Mouse (Mus musculus) hindbrain, embryonic 14.5 days (tissue): ENCODE data around the gene Hlx. TPM values are rescaled to one million over a fixed set of nuclear protein-coding genes. Genes with fewer than 3 reads are reported as not detected.

Experiments used
- ATAC-seq: fragments of 200-750 bp; cut with Nextera tagmentation; 2 replicates; pipeline ENCODE4 v1.8.0; 2017; ENCODE audit warnings: moderate number of reproducible peaks, mild to moderate bottlenecking, moderate TSS enrichment, moderate library complexity; ENCODE audit not compliant: low FRiP score
- DNase-seq: peaks from one replicate; pipeline ENCODE4 v3.0.0-alpha.2; 2015; ENCODE audit warnings: low spot score
- H3K27ac ChIP-seq: fragments of 300-500 bp; sonication (generic); 2 replicates; pipeline ENCODE4 v1.5.1; 2014; ENCODE audit warnings: mild to moderate bottlenecking, moderate library complexity
- H3K27me3 ChIP-seq: fragments of 300-500 bp; sonication (generic); 2 replicates; pipeline ENCODE4 v1.6.1; 2014; ENCODE audit warnings: mild to moderate bottlenecking, low read length, mixed read lengths; ENCODE audit not compliant: control insufficient read depth, insufficient read depth
- H3K36me3 ChIP-seq: fragments of 300-500 bp; sonication (generic); replicated peaks from 2 replicates; pipeline ENCODE4 v1.6.1; 2014; ENCODE audit not compliant: control insufficient read depth, insufficient read depth
- H3K4me1 ChIP-seq: fragments of 300-500 bp; sonication (generic); replicated peaks from 2 replicates; pipeline ENCODE4 v1.6.1; 2014; ENCODE audit warnings: antibody characterized with exemption, low read length, mixed read lengths; ENCODE audit not compliant: control insufficient read depth, insufficient read depth
- H3K4me2 ChIP-seq: fragments of 300-500 bp; sonication (generic); replicated peaks from 2 replicates; pipeline ENCODE4 v1.6.1; 2014; ENCODE audit warnings: mild to moderate bottlenecking, moderate library complexity
- H3K4me3 ChIP-seq: fragments of 300-500 bp; sonication (generic); replicated peaks from 2 replicates; pipeline ENCODE4 v1.5.1; 2014; ENCODE audit warnings: mild to moderate bottlenecking, low read length
- H3K9ac ChIP-seq: fragments of 300-500 bp; sonication (generic); 2 replicates; pipeline ENCODE4 v1.6.1; 2014
- H3K9me3 ChIP-seq: fragments of 300-500 bp; sonication (generic); 2 replicates; pipeline ENCODE4 v1.6.1; 2016; ENCODE audit warnings: low read length; ENCODE audit not compliant: control insufficient read depth
- WGBS: fragments of 180-500 bp; shearing (Covaris S2); extraction: QIAGEN DNeasy Blood & Tissue Kit; methylation state at CpG from one replicate; pipeline ENCODE4 v1.1.7; 2014; 5-methylcytosine and 5-hydroxymethylcytosine counted together
- polyA plus RNA-seq: library from polyadenylated mRNA; unstranded; fragments of >200 nt; fragmentation: Nextera tagmentation; extraction: Ambion mirVana; gene quantifications from 2 replicates; pipeline ENCODE4 v1.2.1, GENCODE M21; 2014

Gene Hlx
- polyA plus RNA-seq, 1 experiment from 2014 or later = 2.0 TPM

DNA sequence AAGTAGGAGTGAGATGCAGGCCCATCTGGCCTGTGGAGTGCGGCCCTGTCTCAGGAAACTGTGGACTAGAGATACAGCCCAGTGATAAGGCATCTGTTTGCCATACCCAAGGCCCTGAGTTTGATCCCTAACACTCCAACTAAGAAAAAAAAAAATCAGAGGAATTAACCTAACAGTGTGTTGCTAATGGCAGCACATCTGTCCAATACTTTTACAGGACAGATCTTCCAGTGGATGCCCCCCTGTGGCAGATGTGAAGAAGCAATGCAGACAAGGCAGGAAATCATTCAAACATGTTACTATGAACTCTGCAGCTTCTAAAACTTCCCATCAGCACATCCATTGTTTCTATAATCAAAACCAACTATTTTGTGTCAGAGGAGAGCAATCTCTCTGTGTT is 33.1 kb downstream of the Hlx start:
- H3K9ac ChIP-seq = no peak overlapping the region
- no peaks in the 10 kb centered on the region for H3K9me3 ChIP-seq
- ATAC-seq = no peak
- WGBS = 100% methylated on average over 1 of the region's 1 CpGs
- H3K4me1 ChIP-seq = no peaks in the 10 kb centered on the region
- H3K4me3 ChIP-seq = no peak overlapping the region
- no peak overlapping the region for H3K4me2 ChIP-seq
- H3K36me3 ChIP-seq = no peaks in the 10 kb centered on the region
- no peaks in the 10 kb centered on the region for H3K27me3 ChIP-seq
- no peak for DNase-seq
- no peak overlapping the region for H3K27ac ChIP-seq

DNA sequence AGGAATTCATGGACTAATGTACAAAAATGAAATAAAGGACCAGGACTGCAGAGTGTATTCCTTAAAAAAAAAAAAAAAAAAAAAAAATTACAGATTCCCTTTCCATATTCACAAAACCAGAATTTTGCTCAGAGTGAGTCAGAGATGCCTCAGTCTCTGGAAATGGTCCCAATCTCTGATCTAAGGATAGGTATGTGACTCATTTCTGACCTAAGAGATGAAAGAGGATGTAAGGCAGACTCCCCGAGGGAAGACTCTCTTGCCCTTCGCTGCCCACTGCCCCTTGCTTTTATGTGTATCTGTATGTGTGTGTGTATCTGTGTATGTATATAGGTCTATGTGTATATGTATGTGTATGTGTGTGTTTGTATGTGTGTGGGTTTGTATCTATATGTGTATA is 37.0 kb downstream of the Hlx start:
- Histone ChIP-seq H3K27ac (no peak overlapping the region), H3K4me1 (no peaks in the 10 kb centered on the region), H3K27me3 (no peaks in the 10 kb centered on the region), H3K36me3 (no peaks in the 10 kb centered on the region), H3K9ac (no peak overlapping the region), H3K9me3 (no peaks in the 10 kb centered on the region), H3K4me3 (no peak overlapping the region), H3K4me2 (no peak overlapping the region)
- no peak for DNase-seq
- no peak for ATAC-seq
- 88% methylated on average over 2 of the region's 2 CpGs for WGBS

DNA sequence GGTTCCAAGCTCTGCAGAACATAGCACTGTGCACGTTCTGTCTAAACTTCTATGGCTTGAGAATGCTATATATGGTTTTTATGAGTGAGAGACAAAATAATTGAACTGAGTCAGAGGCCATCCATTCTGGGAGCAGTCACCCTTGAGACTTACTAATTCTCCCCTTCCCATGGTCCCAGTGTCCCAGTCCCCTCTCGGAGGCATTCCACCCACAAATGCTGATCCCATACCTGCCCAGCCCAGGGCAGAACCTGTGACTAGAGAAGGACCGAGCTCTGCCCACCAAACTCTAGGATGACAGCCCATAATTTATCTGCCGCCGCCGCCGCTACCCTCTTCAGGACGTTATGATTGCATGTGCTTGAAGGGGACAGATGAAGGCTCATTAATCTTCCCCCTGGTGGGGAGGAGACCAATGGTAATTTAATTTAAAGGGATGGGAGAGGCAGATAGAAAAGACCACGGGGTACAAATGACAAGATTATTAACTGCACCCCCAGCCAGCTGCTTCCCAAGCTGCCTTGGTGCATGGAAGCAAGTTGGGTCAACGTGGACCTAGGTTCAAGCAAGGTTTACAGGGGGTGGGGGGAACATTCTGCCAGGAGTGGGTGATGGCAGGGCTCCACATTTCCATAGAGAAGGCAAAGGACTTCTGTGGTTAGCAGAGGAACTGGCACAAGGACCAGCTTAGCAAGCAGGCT is 40.1 kb downstream of the Hlx start:
- no peaks in the 10 kb centered on the region for H3K4me1 ChIP-seq
- no peak overlapping the region for H3K27ac ChIP-seq
- H3K27me3 ChIP-seq = no peaks in the 10 kb centered on the region
- DNase-seq (no peak), ATAC-seq (no peak; the same call in 1 of the 2 replicates)
- no peaks in the 10 kb centered on the region for H3K9me3 ChIP-seq
- WGBS = 41% methylated on average over 10 of the region's 10 CpGs
- H3K4me2 ChIP-seq = no peak overlapping the region
- no peaks in the 10 kb centered on the region for H3K36me3 ChIP-seq
- H3K4me3 ChIP-seq = no peak overlapping the region
- H3K9ac ChIP-seq = no peak overlapping the region

DNA sequence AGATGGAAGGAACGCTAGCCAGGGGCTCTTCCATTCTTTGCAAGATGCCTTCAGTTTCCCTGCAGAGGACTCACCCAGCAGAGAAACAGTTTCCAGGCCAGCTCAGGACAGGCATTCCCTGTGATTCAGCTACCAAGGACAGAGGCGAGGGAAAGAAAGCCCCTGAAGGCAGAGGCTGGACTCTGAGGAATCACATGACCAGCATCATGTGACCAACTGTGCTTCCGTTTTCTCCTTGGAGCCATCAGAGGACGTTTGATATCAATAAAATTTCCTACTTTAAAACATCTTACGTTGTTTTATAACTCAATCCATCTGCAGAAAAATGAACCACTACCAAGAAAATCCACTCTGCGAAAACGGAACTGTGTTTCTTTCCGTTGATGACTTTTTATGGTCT is 41.2 kb downstream of the Hlx start:
- no peak for DNase-seq
- no peaks in the 10 kb centered on the region for H3K4me1 ChIP-seq
- ATAC-seq = no peak
- 85% methylated on average over 8 of the region's 8 CpGs for WGBS
- H3K36me3 ChIP-seq = no peaks in the 10 kb centered on the region
- no peak overlapping the region for H3K9ac ChIP-seq
- no peak overlapping the region for H3K4me3 ChIP-seq
- H3K27me3 ChIP-seq = no peaks in the 10 kb centered on the region
- no peaks in the 10 kb centered on the region for H3K9me3 ChIP-seq
- no peak overlapping the region for H3K4me2 ChIP-seq
- no peak overlapping the region for H3K27ac ChIP-seq

DNA sequence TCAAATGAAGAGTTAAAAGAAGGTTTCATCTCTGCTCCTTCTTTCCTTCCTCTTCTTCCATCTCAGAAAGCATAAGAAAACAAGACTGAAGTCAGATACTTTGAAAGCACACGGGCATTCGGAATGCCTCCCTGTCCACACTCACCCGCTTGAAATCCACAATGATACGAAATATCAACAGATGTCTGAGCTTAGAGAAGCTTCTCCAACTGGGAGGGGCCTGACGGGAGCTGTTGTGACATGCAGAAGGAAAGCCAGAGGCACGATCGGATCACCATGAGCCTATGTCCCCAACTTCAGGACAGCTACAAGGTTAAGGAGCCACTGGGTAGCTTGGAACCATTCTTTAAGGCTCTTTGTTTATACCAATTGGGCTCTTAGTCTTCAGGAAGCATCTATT is 44.4 kb downstream of the Hlx start:
- 83% methylated on average over 7 of the region's 7 CpGs for WGBS
- Histone ChIP-seq H3K27me3 (no peaks in the 10 kb centered on the region), H3K4me3 (no peak overlapping the region), H3K4me2 (no peak overlapping the region), H3K4me1 (no peaks in the 10 kb centered on the region), H3K9me3 (no peaks in the 10 kb centered on the region), H3K36me3 (no peaks in the 10 kb centered on the region), H3K9ac (no peak overlapping the region), H3K27ac (no peak overlapping the region)
- ATAC-seq (no peak), DNase-seq (no peak)

DNA sequence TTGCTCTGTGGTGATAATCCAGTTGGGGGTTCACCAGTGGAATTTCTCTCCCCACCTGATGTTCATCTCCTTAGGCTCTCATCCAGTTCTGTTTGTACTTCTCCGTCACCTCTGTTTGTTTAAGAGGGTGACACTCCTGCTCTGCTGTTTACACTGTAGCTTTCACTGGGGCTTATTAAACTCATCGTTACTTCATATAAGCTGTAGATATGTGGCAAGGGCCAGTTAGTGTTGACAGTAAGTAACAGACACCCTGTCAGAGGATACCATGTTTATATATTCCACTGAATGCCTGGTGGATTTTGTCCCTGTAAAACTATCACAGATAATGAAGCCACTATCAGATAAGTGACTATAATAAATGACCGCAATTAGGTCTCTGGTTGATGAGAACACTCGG is 44.9 kb downstream of the Hlx start:
- ATAC-seq (no peak), DNase-seq (no peak)
- Histone ChIP-seq H3K9me3 (no peaks in the 10 kb centered on the region), H3K4me2 (no peak overlapping the region), H3K27ac (no peak overlapping the region), H3K36me3 (no peaks in the 10 kb centered on the region), H3K4me3 (no peak overlapping the region), H3K9ac (no peak overlapping the region), H3K27me3 (no peaks in the 10 kb centered on the region), H3K4me1 (no peaks in the 10 kb centered on the region)
- 65% methylated on average over 4 of the region's 4 CpGs for WGBS

DNA sequence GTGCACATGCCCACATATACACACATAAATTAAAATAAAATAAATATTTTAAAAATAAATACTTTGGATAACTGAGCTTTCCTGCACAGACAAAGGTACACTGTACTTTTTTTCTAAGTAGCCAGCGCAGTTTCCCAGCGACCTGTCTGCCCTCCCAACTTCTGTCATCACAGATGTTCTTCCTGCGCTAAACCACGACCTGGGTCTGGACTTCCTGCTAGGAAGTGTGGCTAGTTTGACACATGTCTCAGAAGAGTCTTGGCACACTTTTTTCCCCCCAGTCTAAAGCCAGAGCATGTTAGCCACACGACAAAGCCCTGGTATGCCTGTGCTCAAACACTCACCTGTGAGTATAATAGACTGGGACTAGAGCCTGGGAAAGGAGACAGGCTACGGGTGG is 48.9 kb downstream of the Hlx start:
- H3K9me3 ChIP-seq = no peaks in the 10 kb centered on the region
- DNase-seq = no peak
- no peaks in the 10 kb centered on the region for H3K36me3 ChIP-seq
- no peak overlapping the region for H3K4me3 ChIP-seq
- no peak overlapping the region for H3K9ac ChIP-seq
- ATAC-seq = no peak
- H3K27me3 ChIP-seq = no peaks in the 10 kb centered on the region
- no peak overlapping the region for H3K27ac ChIP-seq
- no peaks in the 10 kb centered on the region for H3K4me1 ChIP-seq
- 83% methylated on average over 6 of the region's 6 CpGs for WGBS
- H3K4me2 ChIP-seq = no peak overlapping the region

DNA sequence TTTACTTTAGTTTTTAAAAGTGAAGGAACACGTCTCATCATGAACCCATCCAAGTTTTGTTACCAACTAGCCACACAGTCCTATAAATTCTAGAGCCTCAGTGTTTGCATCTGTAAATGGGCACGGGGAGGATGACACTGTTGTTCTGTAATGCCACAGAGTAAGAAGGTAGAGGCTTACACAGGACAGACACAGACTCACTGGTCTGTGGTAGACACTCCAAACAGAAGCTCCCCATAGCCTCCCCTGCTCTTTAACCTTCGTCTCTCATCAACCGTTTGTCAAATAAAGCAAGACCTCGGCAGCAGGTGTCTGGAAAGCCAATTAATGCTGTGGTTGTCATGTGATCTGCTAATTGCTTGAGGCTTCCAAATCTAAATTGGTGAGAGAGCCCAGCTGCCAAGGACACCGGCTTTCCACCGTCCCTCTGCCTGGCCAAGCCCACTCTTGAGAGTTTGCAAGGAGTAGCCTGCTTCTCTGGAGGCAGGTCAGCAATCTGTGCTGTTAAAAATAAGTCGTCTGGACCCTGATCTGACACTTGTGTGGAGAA is 52.9 kb downstream of the Hlx start:
- Histone ChIP-seq H3K4me1 (no peaks in the 10 kb centered on the region), H3K27me3 (no peaks in the 10 kb centered on the region), H3K4me2 (no peak overlapping the region), H3K4me3 (no peak overlapping the region), H3K9me3 (no peaks in the 10 kb centered on the region), H3K9ac (no peak overlapping the region), H3K36me3 (no peaks in the 10 kb centered on the region), H3K27ac (no peak overlapping the region)
- ATAC-seq (no peak), DNase-seq (no peak)
- WGBS = 48% methylated on average over 8 of the region's 8 CpGs

DNA sequence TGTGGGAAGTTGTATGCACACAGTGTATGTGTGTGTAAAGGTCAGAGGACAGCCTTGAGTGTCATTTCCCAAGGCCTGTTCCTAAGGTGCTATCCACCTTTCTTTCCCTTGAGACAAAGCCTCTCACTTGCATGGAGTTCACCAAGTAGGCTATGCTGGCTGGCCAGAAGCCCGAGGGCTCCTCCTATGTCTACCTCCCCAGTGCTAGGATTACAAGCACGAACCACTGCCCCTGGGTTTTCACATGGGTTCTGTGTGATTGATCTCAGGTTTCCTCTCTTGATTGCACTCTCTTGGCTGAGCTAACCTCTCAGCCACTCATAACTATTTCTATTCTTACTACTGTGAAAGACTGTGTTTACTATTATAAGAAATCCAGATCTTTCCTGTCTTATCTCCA is 54.8 kb downstream of the Hlx start:
- Histone ChIP-seq H3K36me3 (no peaks in the 10 kb centered on the region), H3K27ac (no peak overlapping the region), H3K4me1 (no peaks in the 10 kb centered on the region), H3K4me2 (no peak overlapping the region), H3K9ac (no peak overlapping the region), H3K9me3 (no peaks in the 10 kb centered on the region), H3K27me3 (no peaks in the 10 kb centered on the region), H3K4me3 (no peak overlapping the region)
- no peak for DNase-seq
- ATAC-seq = no peak
- WGBS = 63% methylated on average over 2 of the region's 2 CpGs
